Mouse (Mus musculus): ENCODE measurements around the gene Cux2. TPM values are rescaled to one million over a fixed set of nuclear protein-coding genes. Genes with fewer than 3 reads are reported as not detected.
A peak's percentile ranks its signal among the peaks of the same experiment; 100 is the strongest.

Cux2 gene
- polyA plus RNA-seq, 1 experiment = 1.2 TPM

DNA sequence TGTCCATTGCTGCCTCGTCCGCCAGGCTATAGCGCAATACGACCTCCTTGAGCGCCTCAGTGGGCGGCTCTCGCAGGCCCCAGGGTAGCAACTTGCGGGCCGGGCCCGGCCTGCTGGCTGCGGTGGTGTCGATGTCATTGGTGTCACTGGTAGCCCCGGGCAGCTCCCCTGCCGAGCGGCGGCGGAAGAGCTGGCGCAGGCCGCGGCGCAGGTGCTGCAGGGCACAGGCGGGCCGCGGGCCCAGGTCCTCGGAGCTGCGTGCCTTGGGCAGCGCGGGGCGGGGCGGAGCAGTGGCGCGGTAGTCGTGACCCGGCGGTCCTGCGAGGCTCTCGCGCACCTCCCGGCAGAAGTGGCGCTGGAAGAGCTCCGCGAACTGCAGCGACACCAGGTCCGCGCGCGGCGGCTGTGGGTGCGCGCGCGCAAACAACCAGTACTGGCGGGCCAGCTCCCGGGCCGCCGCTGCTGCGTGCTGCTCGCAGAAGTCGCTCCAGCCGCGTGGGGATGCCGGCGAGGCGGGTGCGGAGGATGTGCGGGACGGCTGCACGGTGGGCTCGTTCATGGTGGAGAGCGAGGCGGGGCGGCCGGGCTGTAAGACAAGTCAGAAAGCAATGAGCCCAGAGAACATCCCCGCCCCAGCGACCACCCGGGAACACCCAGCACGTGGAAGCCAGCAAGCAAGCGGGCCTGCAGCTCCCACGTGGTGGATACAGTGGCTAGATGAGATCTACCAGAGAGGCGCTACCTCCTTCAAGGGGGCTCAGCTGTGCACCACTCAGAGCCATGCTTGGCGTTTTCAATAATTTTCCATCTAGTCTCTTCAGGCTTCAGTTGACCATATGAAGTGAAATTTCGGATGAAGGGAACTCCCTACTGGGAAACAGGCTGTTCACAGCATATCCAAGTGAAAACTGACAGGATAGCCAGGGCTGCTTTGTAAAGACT is 221.1 kb downstream of the Cux2 start:
- H3K27me3 ChIP-seq (ENCODE audit: control insufficient read depth, insufficient read depth, low read length) = no peaks in the 10 kb centered on the region
- peaks cover 45% of the 10 kb centered on the region; the same call in 1 of the 2 replicates for H3K4me1 ChIP-seq (ENCODE audit: control insufficient read depth, insufficient read depth, insufficient read length)
- peaks cover 41% of the 10 kb centered on the region for H3K36me3 ChIP-seq (ENCODE audit: control insufficient read depth, insufficient read depth, low read length)
- TF ChIP-seq POLR2A (IDR thresholded peaks at IDR 0.05; ENCODE audit: low read depth, low read length) (no peak), CTCF (IDR thresholded peaks at IDR 0.05; ENCODE audit: extremely low read depth, insufficient read depth, insufficient read length, insufficient replicate concordance) (no peak)
- no peak overlapping the region for H3K4me3 ChIP-seq (ENCODE audit: extremely low read depth, insufficient read depth, insufficient read length)
- 95% methylated on average over 82 of the region's 82 CpGs for WGBS
- no peak overlapping the region for H3K27ac ChIP-seq (ENCODE audit: insufficient read depth, low read length)
- DNase-seq (ENCODE audit: low read depth in 1 of 2, low spot score in 2 of 2) = peak in 1 of 2 experiments; percentile 6

DNA sequence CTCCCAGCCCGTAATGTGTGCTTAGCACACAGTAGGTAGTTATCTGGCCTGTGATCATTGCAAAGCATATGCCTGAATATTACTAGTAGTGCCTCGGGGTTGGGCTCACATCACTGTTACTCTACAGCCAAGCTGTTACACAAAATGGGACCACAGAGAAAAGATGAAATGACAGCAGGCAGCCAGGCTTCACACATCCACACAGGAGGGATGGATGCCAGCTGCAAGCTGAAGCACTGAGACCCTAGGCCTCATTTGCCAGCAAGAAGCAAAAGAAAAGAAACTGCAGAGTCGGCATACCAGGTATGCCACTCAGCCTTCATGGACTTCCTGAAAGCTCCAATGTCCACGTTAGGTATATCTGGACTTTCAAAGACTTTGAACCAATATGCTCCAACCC is 222.0 kb downstream of the Cux2 start:
- TF ChIP-seq CTCF (IDR thresholded peaks at IDR 0.05; ENCODE audit: extremely low read depth, insufficient read depth, insufficient read length, insufficient replicate concordance) (no peak), POLR2A (IDR thresholded peaks at IDR 0.05; ENCODE audit: low read depth, low read length) (no peak)
- peaks cover 42% of the 10 kb centered on the region for H3K36me3 ChIP-seq (ENCODE audit: control insufficient read depth, insufficient read depth, low read length)
- H3K27ac ChIP-seq (ENCODE audit: insufficient read depth, low read length) = no peak overlapping the region
- H3K27me3 ChIP-seq (ENCODE audit: control insufficient read depth, insufficient read depth, low read length) = no peaks in the 10 kb centered on the region
- peaks cover 45% of the 10 kb centered on the region; the same call in 1 of the 2 replicates for H3K4me1 ChIP-seq (ENCODE audit: control insufficient read depth, insufficient read depth, insufficient read length)
- no peak for DNase-seq (ENCODE audit: low read depth in 1 of 2, low spot score in 2 of 2)
- H3K4me3 ChIP-seq (ENCODE audit: extremely low read depth, insufficient read depth, insufficient read length) = no peak overlapping the region
- WGBS = 90% methylated on average over 4 of the region's 4 CpGs

DNA sequence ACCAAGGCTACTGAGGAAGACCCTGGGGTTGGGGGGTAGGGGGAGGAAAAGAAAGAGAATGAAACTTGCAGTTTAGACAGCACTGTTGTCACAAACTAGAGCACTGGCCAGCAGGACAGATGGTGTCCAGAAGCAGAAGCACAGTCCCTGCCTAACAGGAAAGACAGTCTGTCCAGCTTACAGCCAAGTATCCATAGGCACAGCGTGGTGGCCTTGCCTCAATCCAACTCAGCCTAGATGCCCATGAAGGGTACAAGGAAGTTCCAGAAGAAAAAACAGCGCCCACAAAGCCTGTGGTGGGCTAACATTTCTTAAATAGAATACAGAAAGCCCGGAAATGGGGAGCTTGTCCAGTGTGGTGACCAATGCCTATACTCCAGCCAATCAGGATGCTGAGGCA is 224.3 kb downstream of the Cux2 start:
- DNase-seq (ENCODE audit: low read depth in 1 of 2, low spot score in 2 of 2) = no peak
- H3K4me3 ChIP-seq (ENCODE audit: extremely low read depth, insufficient read depth, insufficient read length) = no peak overlapping the region
- H3K27me3 ChIP-seq (ENCODE audit: control insufficient read depth, insufficient read depth, low read length) = no peaks in the 10 kb centered on the region
- peaks cover 56% of the 10 kb centered on the region for H3K36me3 ChIP-seq (ENCODE audit: control insufficient read depth, insufficient read depth, low read length)
- WGBS = 86% methylated on average over 3 of the region's 3 CpGs
- TF ChIP-seq CTCF (IDR thresholded peaks at IDR 0.05; ENCODE audit: extremely low read depth, insufficient read depth, insufficient read length, insufficient replicate concordance) = no peak
- TF ChIP-seq POLR2A (IDR thresholded peaks at IDR 0.05; ENCODE audit: low read depth, low read length) = no peak
- H3K4me1 ChIP-seq (ENCODE audit: control insufficient read depth, insufficient read depth, insufficient read length) = peaks cover 26% of the 10 kb centered on the region; the same call in 1 of the 2 replicates
- H3K27ac ChIP-seq (ENCODE audit: insufficient read depth, low read length) = no peak overlapping the region

DNA sequence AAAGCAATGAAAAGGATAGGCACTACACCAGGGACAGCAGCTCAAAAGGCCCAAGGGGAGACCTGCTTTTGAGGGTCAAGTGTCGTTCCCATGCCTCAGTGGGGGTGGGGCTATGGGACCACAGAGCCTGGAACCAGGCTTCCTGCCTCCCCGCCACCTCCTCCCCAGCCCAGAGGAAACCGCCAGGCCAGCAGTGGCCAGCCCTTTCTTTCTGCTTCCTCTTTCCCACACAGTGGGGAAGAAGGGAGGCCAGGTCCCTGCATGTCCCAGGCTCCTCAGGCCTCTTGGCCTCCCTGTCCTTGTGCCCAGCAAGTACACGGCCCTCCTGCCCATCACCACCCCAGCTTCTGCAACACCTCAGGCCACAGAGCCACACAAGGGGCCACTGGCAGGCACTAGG is 225.8 kb downstream of the Cux2 start:
- H3K36me3 ChIP-seq (ENCODE audit: control insufficient read depth, insufficient read depth, low read length) = peaks cover 58% of the 10 kb centered on the region
- no peak overlapping the region for H3K4me3 ChIP-seq (ENCODE audit: extremely low read depth, insufficient read depth, insufficient read length)
- H3K4me1 ChIP-seq (ENCODE audit: control insufficient read depth, insufficient read depth, insufficient read length) = peaks cover 30% of the 10 kb centered on the region; the same call in 1 of the 2 replicates
- TF ChIP-seq POLR2A (IDR thresholded peaks at IDR 0.05; ENCODE audit: low read depth, low read length) = no peak
- TF ChIP-seq CTCF (IDR thresholded peaks at IDR 0.05; ENCODE audit: extremely low read depth, insufficient read depth, insufficient read length, insufficient replicate concordance) = no peak
- peak in 1 of 2 experiments; percentile 49 for DNase-seq (ENCODE audit: low read depth in 1 of 2, low spot score in 2 of 2)
- H3K27me3 ChIP-seq (ENCODE audit: control insufficient read depth, insufficient read depth, low read length) = no peaks in the 10 kb centered on the region
- 52% methylated on average over 4 of the region's 4 CpGs for WGBS
- peak overlapping the region; percentile 76 for H3K27ac ChIP-seq (ENCODE audit: insufficient read depth, low read length)

DNA sequence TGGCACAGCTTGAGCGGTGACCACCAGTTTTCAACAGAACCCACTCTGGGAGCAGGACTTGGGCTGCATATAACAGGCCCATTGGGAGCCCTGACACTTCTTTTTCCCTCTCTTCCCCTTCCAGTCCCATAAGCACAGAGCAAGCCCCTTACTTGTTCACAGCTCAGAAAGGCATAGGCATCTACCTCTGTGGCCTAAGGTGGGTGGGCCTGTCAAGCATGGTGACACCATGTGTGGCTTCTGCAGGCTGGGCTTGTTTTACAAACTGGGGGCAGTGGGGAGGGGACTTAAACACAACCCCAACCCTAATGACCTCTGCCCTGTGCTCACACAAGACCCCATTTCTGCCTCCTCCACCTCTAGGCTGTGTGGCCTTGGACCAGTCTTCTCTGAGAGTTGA is 226.2 kb downstream of the Cux2 start:
- TF ChIP-seq CTCF (IDR thresholded peaks at IDR 0.05; ENCODE audit: extremely low read depth, insufficient read depth, insufficient read length, insufficient replicate concordance) = no peak
- TF ChIP-seq POLR2A (IDR thresholded peaks at IDR 0.05; ENCODE audit: low read depth, low read length) = no peak
- no peak overlapping the region for H3K4me3 ChIP-seq (ENCODE audit: extremely low read depth, insufficient read depth, insufficient read length)
- peak overlapping the region; percentile 76; the same call in 1 of the 2 replicates for H3K27ac ChIP-seq (ENCODE audit: insufficient read depth, low read length)
- WGBS = 91% methylated on average over 1 of the region's 1 CpGs
- peaks cover 30% of the 10 kb centered on the region; the same call in 1 of the 2 replicates for H3K4me1 ChIP-seq (ENCODE audit: control insufficient read depth, insufficient read depth, insufficient read length)
- peaks cover 58% of the 10 kb centered on the region for H3K36me3 ChIP-seq (ENCODE audit: control insufficient read depth, insufficient read depth, low read length)
- no peak for DNase-seq (ENCODE audit: low read depth in 1 of 2, low spot score in 2 of 2)
- no peaks in the 10 kb centered on the region for H3K27me3 ChIP-seq (ENCODE audit: control insufficient read depth, insufficient read depth, low read length)

DNA sequence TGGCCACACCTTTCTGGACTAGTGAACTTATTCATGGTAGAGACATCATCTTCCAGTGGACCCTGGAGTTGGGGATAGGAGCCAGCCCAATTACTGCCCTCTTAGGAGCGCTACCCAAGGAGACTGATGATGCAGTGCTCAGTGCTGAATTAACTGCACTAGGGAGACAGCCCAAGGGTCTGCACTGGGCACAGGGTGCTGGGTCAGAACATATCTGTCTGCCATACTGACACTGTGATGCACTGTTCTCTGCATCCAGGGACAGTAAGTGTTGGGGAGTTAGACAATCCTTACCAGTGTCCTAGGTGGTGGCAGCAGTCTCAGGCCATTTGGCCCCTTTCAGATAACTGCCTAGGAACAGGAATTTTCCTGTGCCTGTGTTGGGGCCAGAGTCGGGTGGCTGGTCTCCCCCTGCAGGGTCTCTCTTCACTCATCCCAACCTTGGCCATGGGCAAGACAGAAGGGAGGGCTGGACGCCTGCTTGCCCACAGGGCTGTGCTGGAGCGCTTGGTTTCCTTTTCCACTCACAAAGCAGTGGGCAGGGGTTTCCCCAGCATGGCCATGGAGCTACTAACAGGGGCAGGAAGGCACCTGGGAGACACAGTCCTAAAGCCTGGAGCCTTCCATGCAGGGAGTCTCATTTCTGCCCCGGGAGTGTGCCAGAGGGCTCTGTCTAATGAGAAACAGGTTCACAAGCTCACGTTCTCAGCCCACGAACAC is 227.0 kb downstream of the Cux2 start:
- no peaks in the 10 kb centered on the region for H3K27me3 ChIP-seq (ENCODE audit: control insufficient read depth, insufficient read depth, low read length)
- TF ChIP-seq POLR2A (IDR thresholded peaks at IDR 0.05; ENCODE audit: low read depth, low read length) = no peak
- TF ChIP-seq CTCF (IDR thresholded peaks at IDR 0.05; ENCODE audit: extremely low read depth, insufficient read depth, insufficient read length, insufficient replicate concordance) = no peak
- WGBS = 76% methylated on average over 7 of the region's 7 CpGs
- peak overlapping the region; percentile 12; the same call in 1 of the 2 replicates for H3K27ac ChIP-seq (ENCODE audit: insufficient read depth, low read length)
- H3K36me3 ChIP-seq (ENCODE audit: control insufficient read depth, insufficient read depth, low read length) = peaks cover 58% of the 10 kb centered on the region
- no peak overlapping the region for H3K4me3 ChIP-seq (ENCODE audit: extremely low read depth, insufficient read depth, insufficient read length)
- peaks cover 30% of the 10 kb centered on the region; the same call in 1 of the 2 replicates for H3K4me1 ChIP-seq (ENCODE audit: control insufficient read depth, insufficient read depth, insufficient read length)
- no peak for DNase-seq (ENCODE audit: low read depth in 1 of 2, low spot score in 2 of 2)

Data from spleen, adult 2 months (tissue).